Mouse (Mus musculus) kidney, postnatal 0 days (tissue): ENCODE measurements at regions not wholly inside any gene's neighbourhood (a gene's known extent, or its start where the extent isn't known, plus 50 kb on each side); places are given as distances from the start of the nearest gene placed in this dataset.

ENCODE experiments used
- ATAC-seq: fragments of 200-750 bp; cut with Nextera tagmentation; replicated peaks from 2 replicates; pipeline ENCODE4 v1.8.0; 2017; ENCODE audit warnings: low read depth, moderate number of reproducible peaks, moderate TSS enrichment, moderate library complexity; ENCODE audit not compliant: low FRiP score
- DNase-seq: peaks from one replicate; pipeline ENCODE4 v3.0.0-alpha.2; 2016; ENCODE audit warnings: low spot score
- H3K27ac ChIP-seq: fragments of 300-500 bp; sonication (generic); 2 replicates; pipeline ENCODE4 v1.5.1; 2014; ENCODE audit warnings: mild to moderate bottlenecking
- H3K27me3 ChIP-seq: fragments of 300-500 bp; sonication (generic); 2 replicates; pipeline ENCODE4 v1.6.1; 2014; ENCODE audit warnings: low read length, mixed read lengths; ENCODE audit not compliant: insufficient read depth
- H3K36me3 ChIP-seq: fragments of 300-500 bp; sonication (generic); 2 replicates; pipeline ENCODE4 v1.6.1; 2014; ENCODE audit warnings: low read length, mixed read lengths; ENCODE audit not compliant: insufficient read depth
- H3K4me1 ChIP-seq: fragments of 300-500 bp; sonication (generic); replicated peaks from 2 replicates; pipeline ENCODE4 v1.6.1; 2014; ENCODE audit warnings: antibody characterized with exemption, low read length, mixed read lengths; ENCODE audit not compliant: insufficient read depth
- H3K4me2 ChIP-seq: fragments of 300-500 bp; sonication (generic); 2 replicates; pipeline ENCODE4 v1.6.1; 2014; ENCODE audit warnings: mild to moderate bottlenecking, low read length, moderate library complexity, mixed read lengths
- H3K4me3 ChIP-seq: fragments of 300-500 bp; sonication (generic); replicated peaks from 2 replicates; pipeline ENCODE4 v1.5.1; 2014; ENCODE audit warnings: low read depth, low read length
- H3K9ac ChIP-seq: fragments of 300-500 bp; sonication (generic); 2 replicates; pipeline ENCODE4 v1.6.1; 2014; ENCODE audit warnings: low read depth, low read length
- H3K9me3 ChIP-seq: fragments of 300-500 bp; sonication (generic); replicated peaks from 2 replicates; pipeline ENCODE4 v1.6.1; 2016; ENCODE audit warnings: low read length, inconsistent platforms, mixed read lengths
- CTCF ChIP-seq: IDR thresholded peaks from 2 replicates; pipeline ENCODE4 v1.5.1; 2016; ENCODE audit warnings: antibody characterized with exemption, low read depth, mild to moderate bottlenecking, moderate library complexity
- WGBS: fragments of 180-500 bp; shearing (Covaris S2); extraction: QIAGEN DNeasy Blood & Tissue Kit; methylation state at CpG from one replicate; pipeline ENCODE4 v1.1.7; 2014; 5-methylcytosine and 5-hydroxymethylcytosine counted together

DNA sequence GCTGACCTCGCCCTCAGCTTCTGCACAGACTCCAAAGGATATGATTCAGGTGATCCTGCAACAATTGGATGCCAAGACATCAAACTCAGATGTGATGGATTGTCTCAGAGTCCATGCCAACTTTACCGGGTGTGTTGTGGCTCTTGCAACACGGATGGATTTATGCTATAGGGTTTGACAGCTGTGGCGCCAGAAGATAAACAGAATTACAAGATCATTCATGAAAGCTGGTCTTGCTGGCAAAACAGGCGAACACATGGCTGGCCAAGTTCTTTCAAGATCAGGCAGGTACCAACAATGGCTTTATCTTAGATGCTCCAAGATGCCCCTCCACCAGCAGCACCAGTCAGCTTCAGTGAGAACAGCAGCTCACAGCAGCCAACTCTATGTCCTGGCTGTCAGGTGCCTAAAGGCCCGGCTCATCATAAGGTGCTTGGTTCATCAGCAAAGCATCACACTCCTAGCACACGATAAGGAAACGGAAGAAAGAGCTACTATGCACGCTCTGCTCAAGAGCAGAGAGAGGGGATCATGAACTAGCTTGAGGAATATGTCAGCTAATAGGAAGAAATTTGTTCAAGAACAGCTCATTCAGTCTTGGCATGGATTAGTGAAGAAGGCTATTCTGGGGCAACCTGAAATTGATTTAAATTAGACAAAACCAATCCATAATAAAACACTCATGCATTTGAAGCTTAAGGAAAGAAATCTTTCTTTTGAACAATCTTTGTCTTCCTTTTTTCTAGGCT lies 229.9 kb upstream of the Map3k1 start:
- Histone ChIP-seq H3K4me3 (no peak overlapping the region), H3K27me3 (no peaks in the 10 kb centered on the region), H3K4me2 (no peak overlapping the region), H3K4me1 (peaks cover 7% of the 10 kb centered on the region; the same call in 1 of the 2 replicates), H3K36me3 (no peaks in the 10 kb centered on the region), H3K27ac (peak overlapping the region; percentile 68; the same call in 1 of the 2 replicates), H3K9ac (no peak overlapping the region), H3K9me3 (no peaks in the 10 kb centered on the region)
- DNase-seq (no peak), ATAC-seq (no peak)
- 85% methylated on average over 9 of the region's 9 CpGs for WGBS
- no peak for TF ChIP-seq CTCF

DNA sequence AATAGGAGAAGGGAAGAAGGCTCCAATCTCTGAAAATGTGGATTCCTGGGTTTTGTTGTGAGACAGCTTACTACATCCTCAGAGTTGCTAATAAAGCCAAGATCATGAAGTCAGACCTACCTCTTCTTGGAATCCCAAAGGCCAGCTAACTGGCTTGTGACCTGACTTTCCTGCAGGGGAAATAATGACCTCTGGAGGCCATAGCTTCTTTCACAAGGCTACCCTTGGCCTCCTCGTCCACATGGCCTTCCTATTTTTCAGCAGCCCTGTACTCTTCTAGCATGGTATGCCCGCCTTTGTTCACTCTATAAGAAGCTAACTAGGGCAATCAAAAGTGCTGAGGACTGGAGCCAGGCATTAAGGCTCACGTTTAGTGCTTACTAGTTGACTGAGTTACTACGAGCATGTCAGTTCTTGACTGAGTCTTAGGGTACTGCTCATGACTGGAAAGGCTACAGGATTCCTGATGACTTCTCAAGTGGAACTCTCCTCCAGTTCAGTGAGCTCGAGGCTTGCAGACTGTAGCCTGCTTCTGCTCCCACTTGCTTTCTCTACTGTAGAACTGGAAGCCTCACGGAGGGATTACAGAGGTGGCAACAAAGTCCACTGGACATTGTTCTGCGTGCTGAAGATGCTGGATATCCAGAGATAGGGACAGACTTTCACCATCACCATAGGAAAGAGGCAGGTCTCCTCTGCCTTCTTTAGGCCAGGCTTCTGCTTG lies 230.8 kb upstream of the Map3k1 start:
- ATAC-seq = peak; percentile 90
- no peaks in the 10 kb centered on the region for H3K36me3 ChIP-seq
- no peak overlapping the region for H3K9ac ChIP-seq
- H3K4me2 ChIP-seq = no peak overlapping the region
- peak overlapping the region; percentile 68; the same call in 1 of the 2 replicates for H3K27ac ChIP-seq
- 56% methylated on average over 7 of the region's 7 CpGs for WGBS
- H3K4me3 ChIP-seq = no peak overlapping the region
- H3K27me3 ChIP-seq = no peaks in the 10 kb centered on the region
- no peaks in the 10 kb centered on the region for H3K9me3 ChIP-seq
- peaks cover 7% of the 10 kb centered on the region; the same call in 1 of the 2 replicates for H3K4me1 ChIP-seq
- no peak for TF ChIP-seq CTCF
- DNase-seq = peak; percentile 79

GRCm38 (mm10) chr13:112043524-112044246 lies 234.9 kb upstream of the Map3k1 start:
- DNase-seq (no peak), ATAC-seq (no peak)
- H3K27me3 ChIP-seq = no peaks in the 10 kb centered on the region
- H3K27ac ChIP-seq = no peak overlapping the region
- H3K4me1 ChIP-seq = peaks cover 7% of the 10 kb centered on the region; the same call in 1 of the 2 replicates
- H3K9ac ChIP-seq = no peak overlapping the region
- no peak overlapping the region for H3K4me3 ChIP-seq
- H3K36me3 ChIP-seq = no peaks in the 10 kb centered on the region
- no peak overlapping the region for H3K4me2 ChIP-seq
- TF ChIP-seq CTCF = no peak
- WGBS = 92% methylated on average over 13 of the region's 13 CpGs
- H3K9me3 ChIP-seq = no peaks in the 10 kb centered on the region

DNA sequence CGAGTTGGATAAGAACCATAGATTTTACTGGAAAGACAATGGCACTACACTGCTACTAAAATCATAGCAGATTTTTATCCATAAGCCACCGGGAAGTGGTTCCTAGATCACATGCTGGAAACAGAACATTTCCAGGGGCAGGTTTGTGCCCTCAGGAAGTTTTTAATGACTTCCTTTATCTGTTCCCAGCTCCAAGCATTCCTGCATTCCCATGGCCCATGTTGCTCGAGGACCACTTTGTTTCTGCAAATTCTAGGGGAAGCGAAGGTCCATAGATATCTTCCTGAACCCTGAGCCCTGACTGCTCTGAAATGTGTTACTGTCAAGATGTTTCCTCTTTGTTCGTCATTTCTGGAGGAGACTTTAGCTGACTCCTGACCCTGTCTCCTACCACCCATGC lies 235.6 kb upstream of the Map3k1 start:
- TF ChIP-seq CTCF = no peak
- Histone ChIP-seq H3K36me3 (no peaks in the 10 kb centered on the region), H3K27me3 (no peaks in the 10 kb centered on the region), H3K9me3 (no peaks in the 10 kb centered on the region), H3K27ac (no peak overlapping the region), H3K4me3 (no peak overlapping the region), H3K4me1 (peaks cover 6% of the 10 kb centered on the region; the same call in 1 of the 2 replicates), H3K4me2 (no peak overlapping the region), H3K9ac (no peak overlapping the region)
- no peak for ATAC-seq
- WGBS = 65% methylated on average over 5 of the region's 5 CpGs
- DNase-seq = no peak

DNA sequence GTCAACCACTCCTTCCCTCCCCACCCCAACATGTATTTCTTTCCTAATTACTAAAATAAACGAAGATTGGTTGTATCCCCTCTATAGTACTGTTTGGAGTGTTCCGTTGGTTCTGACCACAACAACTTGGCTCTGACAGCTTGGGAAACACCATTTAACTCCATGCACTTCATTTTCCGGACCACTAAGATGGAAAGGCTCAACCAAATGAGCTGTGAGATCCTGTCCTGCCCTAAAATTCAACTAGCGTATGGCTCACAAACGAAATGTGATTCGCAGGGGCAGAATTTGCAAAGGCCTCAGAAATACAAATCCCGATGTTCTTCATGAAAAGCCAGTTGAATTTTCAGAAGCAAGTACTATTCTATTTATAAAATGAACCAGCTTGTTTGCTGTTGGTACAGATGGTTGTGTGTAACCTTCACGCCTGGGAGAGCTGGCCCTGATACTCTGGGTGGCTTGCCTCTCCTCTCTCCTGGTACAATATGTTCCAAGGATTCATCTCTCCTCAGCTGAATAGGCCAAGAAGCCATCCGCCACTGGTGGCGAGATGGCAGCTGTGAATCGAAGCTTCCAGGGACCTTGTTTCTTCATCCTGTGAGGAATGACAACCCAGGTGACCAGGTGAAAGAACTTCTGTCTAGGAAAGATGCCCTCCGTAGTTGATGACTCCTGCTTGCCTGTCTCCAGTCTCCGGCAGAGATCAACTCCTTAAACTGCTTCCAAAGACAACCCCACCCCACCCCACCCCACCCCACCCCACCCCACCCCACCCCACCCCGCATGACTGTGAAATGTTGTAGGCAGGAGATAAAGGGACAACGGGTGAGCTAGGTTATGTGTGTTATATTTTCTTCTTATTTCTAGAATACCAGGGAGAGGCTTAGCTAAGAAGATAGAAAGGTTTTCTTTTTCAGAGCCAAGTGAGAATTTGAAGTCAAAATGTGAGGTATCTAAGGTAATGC lies 237.7 kb upstream of the Map3k1 start:
- ATAC-seq = no peak
- 75% methylated on average over 15 of the region's 15 CpGs for WGBS
- H3K4me3 ChIP-seq = no peak overlapping the region

More for the DNA sequence above, 237.7 kb upstream of the Map3k1 start:
- Histone ChIP-seq H3K4me1 (no peaks in the 10 kb centered on the region), H3K4me2 (no peak overlapping the region), H3K27ac (no peak overlapping the region), H3K9me3 (no peaks in the 10 kb centered on the region), H3K27me3 (no peaks in the 10 kb centered on the region), H3K36me3 (no peaks in the 10 kb centered on the region), H3K9ac (no peak overlapping the region)
- TF ChIP-seq CTCF = no peak
- no peak for DNase-seq
